Mouse (Mus musculus): ENCODE data around the gene Tceanc. TPM values are rescaled to one million over a fixed set of nuclear protein-coding genes. Genes with fewer than 3 reads are reported as not detected.
"Not testable (repeated sequence)": the region's sequence is repeated elsewhere in the genome, so short reads cannot be mapped to it uniquely, and the experiment has no call there.

Gene Tceanc
- total and polyA plus RNA-seq, 3 experiments: 3.6 to 5.7 TPM; not detected in 1

GRCm38 (mm10) chrX:166515923-166516322 is 2.4 kb downstream of the Tceanc start:
- peaks cover 2 to 28% of the 10 kb centered on the region in 2 experiments; a peak in 3 of 4 replicates for H3K4me1 ChIP-seq (ENCODE audit: control insufficient read depth in 1 of 2, insufficient read depth in 2 of 2, low read length in 2 of 2)
- peaks cover 0 to 31% of the 10 kb centered on the region in 2 experiments; a peak in 2 of 4 replicates for H3K36me3 ChIP-seq (ENCODE audit: control insufficient read depth in 1 of 2, insufficient read depth in 2 of 2, low read length in 2 of 2)
- H3K9me3 ChIP-seq (replicated peaks; ENCODE audit: insufficient read depth, low read length): no peaks in the 10 kb centered on the region

GRCm38 (mm10) chrX:166514035-166514434 is 4.3 kb downstream of the Tceanc start:
- DNase-seq (ENCODE audit: low read depth, low spot score): peak; percentile 7
- H3K9me3 ChIP-seq (replicated peaks; ENCODE audit: insufficient read depth, low read length); H3K9ac ChIP-seq (ENCODE audit: control insufficient read depth, low read depth, low read length, poor library complexity, severe bottlenecking); H3K27ac ChIP-seq (ENCODE audit: control insufficient read depth, low read depth, low read length); H3K79me2 ChIP-seq (ENCODE audit: control insufficient read depth, insufficient read depth, low read length, poor library complexity); H3K4me3 ChIP-seq (ENCODE audit: control insufficient read depth in 1 of 2, insufficient read depth in 1 of 2, low read depth in 2 of 2, low read length in 2 of 2); H3K27me3 ChIP-seq (ENCODE audit: control insufficient read depth in 1 of 2, insufficient read depth in 2 of 2, low read length in 2 of 2): not testable (repeated sequence)
- Histone ChIP-seq H3K4me1 (ENCODE audit: control insufficient read depth in 1 of 2, insufficient read depth in 2 of 2, low read length in 2 of 2) (peaks cover 4 to 28% of the 10 kb centered on the region in 2 experiments), H3K36me3 (ENCODE audit: control insufficient read depth in 1 of 2, insufficient read depth in 2 of 2, low read length in 2 of 2) (peaks cover 0 to 34% of the 10 kb centered on the region in 2 experiments; a peak in 2 of 4 replicates)

More at GRCm38 (mm10) chrX:166515923-166516322, 2.4 kb downstream of the Tceanc start:
- Histone ChIP-seq H3K27me3 (ENCODE audit: control insufficient read depth in 1 of 2, insufficient read depth in 2 of 2, low read length in 2 of 2) (no peaks in the 10 kb centered on the region), H3K79me2 (ENCODE audit: control insufficient read depth, insufficient read depth, low read length, poor library complexity) (no peaks in the 10 kb centered on the region), H3K9ac (ENCODE audit: control insufficient read depth, low read depth, low read length, poor library complexity, severe bottlenecking) (no peak overlapping the region), H3K4me3 (ENCODE audit: control insufficient read depth in 1 of 2, insufficient read depth in 1 of 2, low read depth in 2 of 2, low read length in 2 of 2) (no peak overlapping the region), H3K27ac (ENCODE audit: control insufficient read depth, low read depth, low read length) (peak overlapping the region; percentile 44)
- TF ChIP-seq TAL1 (IDR thresholded peaks at IDR 0.05; ENCODE audit: low read length): peak; percentile 51; the same call in 1 of the 2 replicates
- no peak for TF ChIP-seq CTCF (IDR thresholded peaks at IDR 0.05 in 2 of 3, conservative IDR thresholded peaks at IDR 0.05 in 1 of 3; ENCODE audit: control insufficient read depth in 1 of 3, insufficient read depth in 1 of 3, low read depth in 2 of 3, low read length in 3 of 3, poor library complexity in 1 of 3, severe bottlenecking in 1 of 3)
- no peak for TF ChIP-seq UBTF (IDR thresholded peaks at IDR 0.05; ENCODE audit: borderline replicate concordance, insufficient read depth, low read depth, low read length)
- peak; percentile 65 for TF ChIP-seq GATA1 (IDR thresholded peaks at IDR 0.05; ENCODE audit: low read depth, low read length)
- peak; percentile 40; the same call in 1 of the 2 replicates for TF ChIP-seq TCF12 (IDR thresholded peaks at IDR 0.05; ENCODE audit: low read depth, low read length)
- TF ChIP-seq MAFK (IDR thresholded peaks at IDR 0.05; ENCODE audit: borderline replicate concordance, low read depth, low read length): no peak
- TF ChIP-seq CHD1 (IDR thresholded peaks at IDR 0.05; ENCODE audit: low read depth, low read length): no peak
- TF ChIP-seq EP300 (IDR thresholded peaks at IDR 0.05; ENCODE audit: low read depth in 1 of 2, low read length in 2 of 2): peak in 1 of 2 experiments; percentile 54; a peak in 2 of 4 replicates
- DNase-seq (ENCODE audit: low read depth, low spot score): peak; percentile 76

DNA sequence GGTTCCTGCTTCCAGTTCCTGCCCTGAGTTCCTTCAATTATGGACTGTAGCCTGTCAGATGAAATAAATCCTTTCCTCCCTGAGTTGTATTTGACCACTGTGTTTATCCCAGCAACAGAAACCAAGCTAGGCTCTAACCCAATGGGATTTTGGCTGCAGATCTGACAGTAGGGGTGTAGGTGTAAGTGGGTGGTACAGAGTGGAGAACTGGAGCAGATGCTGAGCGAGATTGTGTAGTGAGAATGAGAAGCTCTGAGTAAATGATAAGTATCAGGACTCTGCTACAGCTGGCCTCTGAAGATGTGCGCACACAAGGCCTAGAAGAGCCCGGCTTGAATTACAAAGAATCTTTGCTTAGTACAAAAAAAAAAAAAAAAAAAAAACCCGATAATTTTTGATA is 6.3 kb downstream of the Tceanc start:
- no peaks in the 10 kb centered on the region for H3K9me3 ChIP-seq (replicated peaks; ENCODE audit: insufficient read depth, low read length)
- peaks cover 7% of the 10 kb centered on the region; the same call in 1 of the 2 replicates for H3K79me2 ChIP-seq (ENCODE audit: control insufficient read depth, insufficient read depth, low read length, poor library complexity)
- H3K27ac ChIP-seq (ENCODE audit: control insufficient read depth, low read depth, low read length): peak overlapping the region; percentile 62
- no peaks in the 10 kb centered on the region for H3K27me3 ChIP-seq (ENCODE audit: control insufficient read depth in 1 of 2, insufficient read depth in 2 of 2, low read length in 2 of 2)
- no peak overlapping the region for H3K9ac ChIP-seq (ENCODE audit: control insufficient read depth, low read depth, low read length, poor library complexity, severe bottlenecking)
- peaks cover 0 to 34% of the 10 kb centered on the region in 2 experiments; a peak in 2 of 4 replicates for H3K36me3 ChIP-seq (ENCODE audit: control insufficient read depth in 1 of 2, insufficient read depth in 2 of 2, low read length in 2 of 2)
- H3K4me1 ChIP-seq (ENCODE audit: control insufficient read depth in 1 of 2, insufficient read depth in 2 of 2, low read length in 2 of 2): peaks cover 4 to 29% of the 10 kb centered on the region in 2 experiments
- peak; percentile 67 for DNase-seq (ENCODE audit: low read depth, low spot score)
- no peak overlapping the region for H3K4me3 ChIP-seq (ENCODE audit: control insufficient read depth in 1 of 2, insufficient read depth in 1 of 2, low read depth in 2 of 2, low read length in 2 of 2)
- TF ChIP-seq USF2 (IDR thresholded peaks at IDR 0.05; ENCODE audit: borderline replicate concordance in 1 of 2, insufficient read depth in 1 of 2, low read depth in 1 of 2, low read length in 2 of 2): no peak
- no peak for TF ChIP-seq BHLHE40 (IDR thresholded peaks at IDR 0.05; ENCODE audit: borderline replicate concordance, low read depth, low read length)
- no peak for TF ChIP-seq MYB (IDR thresholded peaks at IDR 0.05; ENCODE audit: low read depth, low read length)
- peak; percentile 47 to 53; a peak in 3 of 4 replicates for TF ChIP-seq EP300 (IDR thresholded peaks at IDR 0.05; ENCODE audit: low read depth in 1 of 2, low read length in 2 of 2)
- TF ChIP-seq MAZ (IDR thresholded peaks at IDR 0.05; ENCODE audit: low read depth, low read length): no peak
- peak; percentile 65; the same call in 1 of the 2 replicates for TF ChIP-seq GATA1 (IDR thresholded peaks at IDR 0.05; ENCODE audit: low read depth, low read length)
- TF ChIP-seq POLR2AphosphoS5 (IDR thresholded peaks at IDR 0.05; ENCODE audit: borderline replicate concordance, low read depth, low read length): no peak
- TF ChIP-seq KAT2A (conservative IDR thresholded peaks at IDR 0.05; ENCODE audit: low read depth, low read length): no peak
- peak; percentile 56 for TF ChIP-seq ETS1 (IDR thresholded peaks at IDR 0.05; ENCODE audit: low read depth, low read length)
- TF ChIP-seq NRF1 (IDR thresholded peaks at IDR 0.05; ENCODE audit: insufficient read depth, low read depth, low read length, poor library complexity, severe bottlenecking): no peak
- no peak for TF ChIP-seq TBP (IDR thresholded peaks at IDR 0.05; ENCODE audit: low read depth, low read length)
- TF ChIP-seq CTCF (IDR thresholded peaks at IDR 0.05 in 2 of 3, conservative IDR thresholded peaks at IDR 0.05 in 1 of 3; ENCODE audit: control insufficient read depth in 1 of 3, insufficient read depth in 1 of 3, low read depth in 2 of 3, low read length in 3 of 3, poor library complexity in 1 of 3, severe bottlenecking in 1 of 3): no peak
- no peak for TF ChIP-seq ZMIZ1 (IDR thresholded peaks at IDR 0.05; ENCODE audit: low read depth, low read length)
- TF ChIP-seq E2F4 (IDR thresholded peaks at IDR 0.05; ENCODE audit: borderline replicate concordance, low read depth, low read length): no peak
- TF ChIP-seq HCFC1 (IDR thresholded peaks at IDR 0.05; ENCODE audit: low read depth, low read length): no peak
- no peak for TF ChIP-seq MAFK (IDR thresholded peaks at IDR 0.05; ENCODE audit: borderline replicate concordance, low read depth, low read length)
- no peak for TF ChIP-seq MAX (IDR thresholded peaks at IDR 0.05; ENCODE audit: low read length)
- no peak for TF ChIP-seq POLR2AphosphoS2 (IDR thresholded peaks at IDR 0.05; ENCODE audit: low read length)
- no peak for TF ChIP-seq MEF2A (IDR thresholded peaks at IDR 0.05; ENCODE audit: extremely low read depth, insufficient replicate concordance, low read depth, low read length, poor library complexity, severe bottlenecking)
